Mouse (Mus musculus) cerebellum, adult 11 months (tissue): ENCODE results near the gene Mpv17l2.

Experiments
- DNase-seq: peaks from one replicate; pipeline ENCODE4 v3.0.0; 2022

Gene Mpv17l2

GRCm38 (mm10) chr8:70718297-70718696 lies 42.4 kb downstream of the Mpv17l2 start, which contains the start of gene Gm3336:
Gm3336 (plus strand) TSS chr8:70718543.
- DNase-seq = peak; percentile 72

- DNase-seq = no peak
These were observed 44.0 kb downstream of the Mpv17l2 start for GRCm38 (mm10) chr8:70716521-70717400.

DNA sequence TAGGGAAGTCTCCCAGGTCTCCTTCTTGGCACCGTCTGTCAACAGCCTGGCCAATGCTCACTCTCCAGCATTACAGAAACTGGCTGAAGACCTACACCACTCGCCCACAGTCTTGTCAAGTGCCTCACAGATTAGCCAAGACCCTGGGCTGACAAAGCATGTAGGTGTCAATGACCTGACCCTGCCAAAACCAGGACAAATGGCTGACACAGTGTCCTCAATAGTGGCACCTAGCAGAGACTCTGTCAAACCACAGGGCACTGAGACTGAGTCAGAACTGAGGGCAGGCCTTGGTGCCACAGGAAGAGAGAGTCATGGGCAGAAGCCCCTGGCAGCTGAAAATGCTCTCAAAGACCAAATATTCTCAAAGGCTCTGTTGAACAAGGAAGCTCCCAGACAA lies 45.7 kb downstream of the Mpv17l2 start:
- DNase-seq = no peak

GRCm38 (mm10) chr8:70713991-70714390 lies 46.8 kb downstream of the Mpv17l2 start:
- no peak for DNase-seq

GRCm38 (mm10) chr8:70711041-70711440 lies 49.7 kb downstream of the Mpv17l2 start:
- DNase-seq = no peak

- no peak for DNase-seq
These were observed 50.5 kb downstream of the Mpv17l2 start for GRCm38 (mm10) chr8:70710296-70710695.

DNA sequence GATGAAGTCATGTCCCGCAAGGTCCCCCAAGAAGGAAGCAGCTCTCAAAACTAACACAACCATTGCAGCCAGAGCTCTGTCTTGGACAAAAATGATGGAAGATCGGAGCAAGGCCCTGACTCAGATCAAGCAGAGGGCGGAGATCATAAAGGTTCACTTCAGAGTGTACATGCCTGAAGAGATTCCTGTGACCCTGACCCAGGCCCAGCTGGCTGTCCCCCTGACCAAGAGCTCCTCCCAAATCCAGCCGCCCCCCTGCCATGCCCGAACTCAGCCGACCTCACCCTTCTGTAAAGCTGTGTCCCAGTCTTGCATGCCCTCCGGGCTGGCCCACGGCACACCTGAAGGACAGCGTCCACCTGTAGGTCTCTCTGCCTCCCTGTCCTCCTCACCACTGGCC lies 51.0 kb downstream of the Mpv17l2 start:
- DNase-seq = no peak
